Mouse (Mus musculus): ENCODE results near the gene Nppa. TPM values are rescaled to one million over a fixed set of nuclear protein-coding genes. Genes with fewer than 3 reads are reported as not detected.

The Nppa gene
- polyA plus RNA-seq (2014; fragmentation: Nextera tagmentation; extraction: Ambion mirVana): 1.9 and 19.5 TPM in 2 replicates

DNA sequence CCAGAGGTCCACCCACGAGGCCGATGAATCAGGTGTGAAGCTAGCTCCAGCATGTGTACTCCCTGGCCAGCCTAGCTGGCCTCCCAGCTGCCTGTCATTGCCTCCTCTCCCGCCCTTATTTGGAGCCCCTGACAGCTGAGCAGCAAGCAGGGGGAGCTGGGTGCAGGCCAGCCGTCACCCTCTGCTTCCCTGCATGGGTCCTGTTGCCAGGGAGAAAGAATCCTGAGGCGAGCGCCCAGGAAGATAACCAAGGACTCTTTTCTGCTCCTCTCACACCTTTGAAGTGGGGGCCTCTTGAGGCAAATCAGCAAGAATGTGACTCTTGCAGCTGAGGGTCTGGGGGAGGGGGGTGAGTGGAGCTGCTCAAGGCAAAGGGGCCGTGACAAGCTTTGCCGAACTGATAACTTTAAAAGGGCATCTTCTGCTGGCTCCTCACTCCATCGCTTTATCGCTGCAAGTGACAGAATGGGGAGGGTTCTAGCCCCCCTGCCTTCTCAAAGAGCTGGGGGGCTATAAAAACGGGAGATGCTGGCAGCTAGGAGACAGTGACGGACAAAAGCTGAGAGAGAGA is at the start of gene Nppa:
Gene Nppa (plus strand): TSS at position 521 of the 571 bp plus-strand sequence.
- no peaks in the 10 kb centered on the region for H3K36me3 ChIP-seq (replicated peaks; ENCODE audit: control insufficient read depth, insufficient read depth, low read depth, low read length)
- no peaks in the 10 kb centered on the region for H3K27me3 ChIP-seq (ENCODE audit: control insufficient read depth, insufficient read depth, low read length)
- H3K9ac ChIP-seq (replicated peaks; ENCODE audit: low read length): no peak within 1 kb of the TSS
- no peak within 1 kb of the TSS for H3K4me2 ChIP-seq (ENCODE audit: low read depth, low read length)
- H3K4me1 ChIP-seq (ENCODE audit: control insufficient read depth, insufficient read depth, low read length): no peaks in the 10 kb centered on the region
- ATAC-seq (replicated peaks; ENCODE audit: insufficient number of reproducible peaks, low FRiP score, low TSS enrichment, low read depth) (no peak), DNase-seq (ENCODE audit: low spot score) (no peak)
- H3K27ac ChIP-seq (replicated peaks; ENCODE audit: low read depth, low read length): no peak within 1 kb of the TSS
- H3K9me3 ChIP-seq (replicated peaks; ENCODE audit: control insufficient read depth, low read length): no peaks in the 10 kb centered on the region
- 57% methylated on average over 12 of the region's 12 CpGs for WGBS
- H3K4me3 ChIP-seq (ENCODE audit: low read depth, low read length): no peak within 1 kb of the TSS

DNA sequence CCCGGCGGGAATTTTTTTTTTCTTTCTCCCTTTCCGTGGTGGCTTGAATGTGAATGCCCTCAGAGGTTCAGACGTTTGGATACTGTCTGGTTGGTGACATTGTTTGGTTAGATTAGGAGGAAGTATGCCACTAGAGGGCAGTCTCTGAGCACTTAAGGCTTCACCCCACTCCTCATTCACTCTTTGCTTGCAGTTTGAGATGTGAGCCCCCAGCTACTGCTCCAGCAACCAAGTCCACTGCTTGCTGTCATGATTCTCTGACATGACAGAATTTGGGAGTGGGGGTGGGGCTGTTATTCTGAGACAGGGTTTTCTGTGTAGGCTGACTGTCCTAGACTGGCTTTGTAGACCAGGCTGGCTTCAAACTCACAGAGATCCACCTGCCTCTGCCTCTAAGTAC is 46.9 kb upstream of the Nppa start:
- peak; percentile 73 for DNase-seq (ENCODE audit: low spot score)
- Histone ChIP-seq H3K9me3 (replicated peaks; ENCODE audit: control insufficient read depth, low read length) (no peaks in the 10 kb centered on the region), H3K36me3 (replicated peaks; ENCODE audit: control insufficient read depth, insufficient read depth, low read depth, low read length) (no peaks in the 10 kb centered on the region), H3K27ac (replicated peaks; ENCODE audit: low read depth, low read length) (no peak overlapping the region), H3K4me2 (ENCODE audit: low read depth, low read length) (no peak overlapping the region), H3K4me3 (ENCODE audit: low read depth, low read length) (no peak overlapping the region), H3K9ac (replicated peaks; ENCODE audit: low read length) (no peak overlapping the region), H3K4me1 (ENCODE audit: control insufficient read depth, insufficient read depth, low read length) (no peaks in the 10 kb centered on the region), H3K27me3 (ENCODE audit: control insufficient read depth, insufficient read depth, low read length) (no peaks in the 10 kb centered on the region)
- ATAC-seq (replicated peaks; ENCODE audit: insufficient number of reproducible peaks, low FRiP score, low TSS enrichment, low read depth): 0 out of 2 replicates have a peak, but pooled peaks have one; percentile 15
- 10% methylated on average over 4 of the region's 4 CpGs for WGBS

DNA sequence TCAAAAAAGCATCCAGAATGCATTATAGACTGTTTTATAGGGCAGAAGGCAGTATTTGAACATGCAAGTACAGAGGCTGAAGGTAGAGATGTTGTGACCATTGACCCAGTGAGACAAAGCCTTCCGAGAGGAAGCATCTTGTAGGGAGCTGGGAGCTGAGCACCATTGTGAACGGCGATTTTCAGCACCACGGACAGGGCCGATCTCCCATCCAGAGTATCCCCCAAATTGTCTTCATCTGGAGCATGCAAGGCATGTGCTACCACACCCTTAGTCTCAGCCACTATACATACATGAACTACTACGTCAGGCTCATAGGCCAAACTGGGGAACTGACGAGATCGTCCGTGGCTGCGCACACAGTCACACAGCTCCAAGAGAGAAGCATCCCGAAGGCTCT is 43.4 kb upstream of the Nppa start:
- Histone ChIP-seq H3K4me3 (ENCODE audit: low read depth, low read length) (no peak overlapping the region), H3K4me1 (ENCODE audit: control insufficient read depth, insufficient read depth, low read length) (no peaks in the 10 kb centered on the region), H3K27me3 (ENCODE audit: control insufficient read depth, insufficient read depth, low read length) (no peaks in the 10 kb centered on the region), H3K4me2 (ENCODE audit: low read depth, low read length) (no peak overlapping the region), H3K9ac (replicated peaks; ENCODE audit: low read length) (no peak overlapping the region), H3K36me3 (replicated peaks; ENCODE audit: control insufficient read depth, insufficient read depth, low read depth, low read length) (no peaks in the 10 kb centered on the region), H3K27ac (replicated peaks; ENCODE audit: low read depth, low read length) (no peak overlapping the region), H3K9me3 (replicated peaks; ENCODE audit: control insufficient read depth, low read length) (no peaks in the 10 kb centered on the region)
- WGBS: 46% methylated on average over 11 of the region's 11 CpGs
- DNase-seq (ENCODE audit: low spot score): peak; percentile 78
- no peak for ATAC-seq (replicated peaks; ENCODE audit: insufficient number of reproducible peaks, low FRiP score, low TSS enrichment, low read depth)

DNA sequence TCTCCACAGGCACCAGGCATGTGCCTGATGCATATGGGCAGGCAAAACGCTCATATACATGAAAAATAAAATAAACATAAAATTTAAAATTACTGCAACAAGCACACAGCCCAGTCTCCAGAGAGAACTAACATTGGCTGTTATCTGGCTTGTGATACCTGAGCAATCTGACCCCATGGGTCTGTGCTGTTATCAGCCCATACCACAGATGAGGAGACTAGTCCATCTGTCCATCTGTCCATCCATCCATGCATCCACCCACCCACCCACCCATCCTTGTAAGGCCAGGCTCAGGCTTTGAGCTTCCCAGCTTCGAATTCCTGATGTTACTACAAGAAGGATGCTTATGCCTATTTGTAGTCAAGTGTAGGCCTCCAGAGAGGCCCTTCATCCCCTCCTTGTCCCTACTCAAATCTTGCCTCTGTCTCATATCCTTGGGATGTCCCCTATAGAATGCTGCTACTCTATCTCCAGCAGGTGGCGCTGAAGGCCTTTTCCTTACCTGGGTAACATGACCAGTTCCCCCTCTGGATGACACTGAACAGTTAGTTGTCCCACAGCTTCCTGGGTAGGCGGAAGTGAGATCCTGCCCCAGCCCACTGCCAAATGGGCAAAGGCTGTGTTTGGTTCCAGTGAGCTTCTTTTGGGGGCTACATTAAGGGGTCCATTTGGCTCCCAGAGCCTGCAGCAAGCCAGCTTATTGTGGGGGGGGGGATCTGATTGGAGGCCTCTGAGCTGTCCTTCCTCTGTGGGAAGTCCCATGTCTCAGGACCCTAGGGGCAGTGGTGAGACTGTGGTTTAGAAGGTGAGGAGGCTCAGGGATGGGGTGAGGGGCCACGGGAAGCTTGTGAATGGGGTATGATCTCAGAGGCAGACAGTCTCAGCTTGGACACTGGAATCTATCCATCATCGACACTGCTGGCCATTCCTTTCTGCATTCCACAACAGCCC is 40.4 kb upstream of the Nppa start:
- WGBS: 46% methylated on average over 6 of the region's 6 CpGs
- no peaks in the 10 kb centered on the region for H3K27me3 ChIP-seq (ENCODE audit: control insufficient read depth, insufficient read depth, low read length)
- no peak overlapping the region for H3K9ac ChIP-seq (replicated peaks; ENCODE audit: low read length)
- H3K27ac ChIP-seq (replicated peaks; ENCODE audit: low read depth, low read length): no peak overlapping the region
- H3K4me1 ChIP-seq (ENCODE audit: control insufficient read depth, insufficient read depth, low read length): no peaks in the 10 kb centered on the region
- H3K4me3 ChIP-seq (ENCODE audit: low read depth, low read length): no peak overlapping the region
- H3K36me3 ChIP-seq (replicated peaks; ENCODE audit: control insufficient read depth, insufficient read depth, low read depth, low read length): no peaks in the 10 kb centered on the region
- peak; percentile 84 for DNase-seq (ENCODE audit: low spot score)
- H3K9me3 ChIP-seq (replicated peaks; ENCODE audit: control insufficient read depth, low read length): no peaks in the 10 kb centered on the region
- ATAC-seq (replicated peaks; ENCODE audit: insufficient number of reproducible peaks, low FRiP score, low TSS enrichment, low read depth): 0 out of 2 replicates have a peak, but pooled peaks have one; percentile 50
- H3K4me2 ChIP-seq (ENCODE audit: low read depth, low read length): no peak overlapping the region

DNA sequence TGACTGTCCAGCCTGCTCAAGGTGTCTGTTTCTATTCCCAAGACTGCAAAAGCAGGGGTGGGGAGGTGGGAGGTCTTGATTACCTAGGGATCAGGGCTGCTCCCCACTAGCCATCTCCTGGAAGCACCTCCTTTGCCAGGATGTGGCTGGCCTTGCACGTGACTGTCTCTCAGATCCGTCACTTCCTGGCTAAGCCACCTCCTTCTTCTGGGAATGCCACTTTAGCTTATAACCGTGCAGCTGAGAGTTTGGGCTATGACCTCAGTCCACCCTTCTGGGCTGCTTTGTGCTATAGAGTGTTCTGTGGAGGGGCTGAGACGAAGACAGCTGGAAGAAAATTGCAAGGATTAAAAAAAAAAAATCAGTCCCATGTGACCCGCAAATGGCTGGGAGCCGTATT is 37.7 kb upstream of the Nppa start:
- H3K9me3 ChIP-seq (replicated peaks; ENCODE audit: control insufficient read depth, low read length): no peaks in the 10 kb centered on the region
- no peak for ATAC-seq (replicated peaks; ENCODE audit: insufficient number of reproducible peaks, low FRiP score, low TSS enrichment, low read depth)
- H3K36me3 ChIP-seq (replicated peaks; ENCODE audit: control insufficient read depth, insufficient read depth, low read depth, low read length): no peaks in the 10 kb centered on the region
- H3K27me3 ChIP-seq (ENCODE audit: control insufficient read depth, insufficient read depth, low read length): no peaks in the 10 kb centered on the region
- no peak for DNase-seq (ENCODE audit: low spot score)
- no peak overlapping the region for H3K4me3 ChIP-seq (ENCODE audit: low read depth, low read length)
- no peak overlapping the region for H3K27ac ChIP-seq (replicated peaks; ENCODE audit: low read depth, low read length)
- no peak overlapping the region for H3K4me2 ChIP-seq (ENCODE audit: low read depth, low read length)
- H3K4me1 ChIP-seq (ENCODE audit: control insufficient read depth, insufficient read depth, low read length): no peaks in the 10 kb centered on the region
- 49% methylated on average over 6 of the region's 6 CpGs for WGBS
- no peak overlapping the region for H3K9ac ChIP-seq (replicated peaks; ENCODE audit: low read length)

DNA sequence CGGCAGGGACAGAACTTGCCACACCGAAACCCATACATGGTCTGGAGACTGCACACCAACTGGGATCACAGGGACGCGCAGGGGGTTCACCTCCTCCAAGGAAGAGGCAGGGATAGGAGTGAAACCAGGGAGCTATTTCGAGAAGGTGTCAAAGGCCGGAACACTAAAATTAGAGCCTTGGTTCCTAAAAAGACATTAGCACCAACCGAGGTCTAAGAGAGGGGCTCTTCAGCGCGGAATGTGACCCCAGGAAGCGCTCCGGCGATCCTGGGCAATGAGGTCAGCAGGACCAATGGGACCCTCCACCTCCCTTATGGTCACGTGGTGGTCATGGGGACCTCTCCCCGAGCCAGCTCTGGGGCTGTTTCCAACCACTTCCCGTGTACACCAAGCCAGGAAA is 36.9 kb upstream of the Nppa start:
- no peak overlapping the region for H3K4me2 ChIP-seq (ENCODE audit: low read depth, low read length)
- no peak overlapping the region for H3K27ac ChIP-seq (replicated peaks; ENCODE audit: low read depth, low read length)
- no peaks in the 10 kb centered on the region for H3K27me3 ChIP-seq (ENCODE audit: control insufficient read depth, insufficient read depth, low read length)
- no peaks in the 10 kb centered on the region for H3K9me3 ChIP-seq (replicated peaks; ENCODE audit: control insufficient read depth, low read length)
- no peak overlapping the region for H3K4me3 ChIP-seq (ENCODE audit: low read depth, low read length)
- DNase-seq (ENCODE audit: low spot score) (no peak), ATAC-seq (replicated peaks; ENCODE audit: insufficient number of reproducible peaks, low FRiP score, low TSS enrichment, low read depth) (no peak)
- no peaks in the 10 kb centered on the region for H3K36me3 ChIP-seq (replicated peaks; ENCODE audit: control insufficient read depth, insufficient read depth, low read depth, low read length)
- no peak overlapping the region for H3K9ac ChIP-seq (replicated peaks; ENCODE audit: low read length)
- no peaks in the 10 kb centered on the region for H3K4me1 ChIP-seq (ENCODE audit: control insufficient read depth, insufficient read depth, low read length)
- 86% methylated on average over 15 of the region's 15 CpGs for WGBS

DNA sequence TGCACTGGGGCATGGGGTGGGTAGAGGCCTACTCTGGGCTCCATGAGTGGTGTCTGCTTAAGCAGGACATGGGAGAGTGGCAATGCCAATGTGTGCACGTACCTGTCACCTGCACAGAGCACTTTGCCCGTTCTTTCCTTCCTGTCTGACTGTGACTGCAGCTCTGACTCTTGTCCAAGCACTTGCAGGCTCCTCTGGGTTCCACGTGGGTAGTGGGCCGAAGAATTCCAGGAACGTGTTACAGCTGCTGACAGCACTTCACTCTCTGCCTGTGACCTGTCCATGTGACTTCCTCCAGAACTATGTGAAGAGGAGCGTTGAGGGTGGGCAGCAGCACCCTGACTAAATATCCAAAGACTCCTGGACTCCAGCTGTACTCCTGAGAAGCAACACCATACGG is 34.8 kb upstream of the Nppa start:
- H3K27ac ChIP-seq (replicated peaks; ENCODE audit: low read depth, low read length): no peak overlapping the region
- H3K9ac ChIP-seq (replicated peaks; ENCODE audit: low read length): no peak overlapping the region
- no peak for DNase-seq (ENCODE audit: low spot score)
- no peak for ATAC-seq (replicated peaks; ENCODE audit: insufficient number of reproducible peaks, low FRiP score, low TSS enrichment, low read depth)
- no peak overlapping the region for H3K4me2 ChIP-seq (ENCODE audit: low read depth, low read length)
- H3K4me1 ChIP-seq (ENCODE audit: control insufficient read depth, insufficient read depth, low read length): no peaks in the 10 kb centered on the region
- H3K36me3 ChIP-seq (replicated peaks; ENCODE audit: control insufficient read depth, insufficient read depth, low read depth, low read length): no peaks in the 10 kb centered on the region
- WGBS: 83% methylated on average over 7 of the region's 7 CpGs
- no peaks in the 10 kb centered on the region for H3K9me3 ChIP-seq (replicated peaks; ENCODE audit: control insufficient read depth, low read length)
- H3K27me3 ChIP-seq (ENCODE audit: control insufficient read depth, insufficient read depth, low read length): no peaks in the 10 kb centered on the region
- no peak overlapping the region for H3K4me3 ChIP-seq (ENCODE audit: low read depth, low read length)

DNA sequence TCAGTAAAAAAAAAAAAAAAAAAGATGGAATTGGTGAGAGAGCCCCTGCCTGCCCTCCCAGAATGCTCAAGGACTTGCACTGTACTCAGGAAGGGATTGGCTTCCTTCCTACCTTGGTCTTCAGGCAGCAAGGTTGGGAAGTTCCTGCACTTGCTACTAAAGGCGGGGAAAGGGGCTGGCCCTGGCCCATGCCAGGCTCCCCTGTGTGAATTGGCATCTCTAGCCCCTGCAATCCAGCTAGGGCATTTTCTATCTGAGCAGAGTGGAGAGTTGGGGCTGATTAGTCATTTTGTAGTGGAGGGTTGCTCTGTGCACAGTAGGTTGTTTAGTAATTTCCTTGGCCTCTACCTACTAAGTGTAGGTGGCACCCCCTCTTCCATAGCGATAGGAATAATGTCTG is 31.7 kb upstream of the Nppa start:
- Histone ChIP-seq H3K4me1 (ENCODE audit: control insufficient read depth, insufficient read depth, low read length) (no peaks in the 10 kb centered on the region), H3K27me3 (ENCODE audit: control insufficient read depth, insufficient read depth, low read length) (no peaks in the 10 kb centered on the region), H3K27ac (replicated peaks; ENCODE audit: low read depth, low read length) (no peak overlapping the region), H3K4me2 (ENCODE audit: low read depth, low read length) (no peak overlapping the region), H3K9me3 (replicated peaks; ENCODE audit: control insufficient read depth, low read length) (no peaks in the 10 kb centered on the region), H3K36me3 (replicated peaks; ENCODE audit: control insufficient read depth, insufficient read depth, low read depth, low read length) (no peaks in the 10 kb centered on the region), H3K4me3 (ENCODE audit: low read depth, low read length) (no peak overlapping the region), H3K9ac (replicated peaks; ENCODE audit: low read length) (no peak overlapping the region)
- WGBS: 74% methylated on average over 2 of the region's 2 CpGs
- DNase-seq (ENCODE audit: low spot score) (no peak), ATAC-seq (replicated peaks; ENCODE audit: insufficient number of reproducible peaks, low FRiP score, low TSS enrichment, low read depth) (no peak)

Measured in embryonic facial prominence, embryonic 11.5 days (tissue).